Mouse (Mus musculus) T-cell, adult 2 months (primary cell): ENCODE data around the gene Pebp1.

Experiments
- DNase-seq: peaks from one replicate; pipeline ENCODE4 v3.0.0; 2022; ENCODE audit warnings: low spot score

Pebp1 gene

DNA sequence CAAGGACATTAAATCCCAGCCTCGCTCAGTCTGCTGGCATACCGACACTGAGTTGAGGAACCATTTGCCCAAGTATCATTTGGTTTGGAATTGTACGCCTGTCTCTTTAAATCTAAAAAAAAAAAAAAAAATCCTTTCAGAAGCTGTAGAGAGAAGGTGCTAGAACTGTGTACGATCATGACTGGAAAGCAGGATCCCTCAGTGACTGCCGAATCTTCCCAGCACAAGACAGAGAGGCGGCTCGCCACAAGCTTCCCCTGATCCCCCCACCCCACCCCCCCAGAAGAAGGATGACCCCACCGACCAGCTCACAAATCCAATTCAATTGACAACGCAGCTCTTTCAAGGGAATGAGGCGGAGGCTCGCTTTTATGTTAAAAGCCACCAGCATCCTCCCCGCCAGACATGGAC lies 47.1 kb downstream of the Pebp1 start:
- no peak for DNase-seq

DNA sequence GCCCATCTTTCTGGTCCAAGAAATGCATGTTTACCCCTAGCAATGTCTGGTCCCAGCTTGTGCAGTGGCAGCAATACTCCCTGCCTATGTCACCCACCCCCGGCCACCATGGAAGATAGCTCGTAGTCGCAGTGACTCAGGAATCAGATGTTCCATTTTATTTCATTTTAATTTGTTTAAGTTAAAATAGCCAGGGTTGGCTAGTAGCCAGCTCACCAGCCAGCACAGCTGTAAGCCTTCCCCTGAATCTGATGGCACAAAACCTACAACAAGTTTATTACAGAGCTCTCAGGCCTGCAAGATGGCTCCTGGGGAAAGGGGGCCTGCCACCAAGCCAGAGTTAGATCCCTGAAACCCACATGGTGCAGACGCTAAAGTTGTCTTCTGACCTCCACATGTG lies 48.3 kb downstream of the Pebp1 start:
- no peak for DNase-seq

DNA sequence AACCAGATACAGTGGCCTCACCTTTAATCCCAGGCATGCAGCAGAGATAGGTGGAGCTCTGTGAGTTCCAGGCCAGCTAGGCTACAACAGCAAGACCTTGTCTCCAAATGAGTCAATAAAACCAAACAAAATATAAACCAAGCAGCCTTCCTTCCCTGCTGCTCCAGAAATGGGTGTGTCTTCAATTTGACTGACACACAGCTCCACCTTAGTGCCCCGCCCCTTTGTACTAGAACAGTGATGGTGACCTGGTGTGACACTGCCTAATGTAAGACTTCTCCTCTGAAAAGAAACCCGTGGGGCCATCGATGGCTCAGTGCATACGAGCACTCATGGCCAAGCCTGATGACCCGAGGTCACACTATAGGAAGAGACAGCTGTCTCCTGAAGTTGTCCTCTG lies 50.9 kb downstream of the Pebp1 start:
- DNase-seq: no peak
